Mouse (Mus musculus): ENCODE measurements around the gene Taar7a. TPM values are rescaled to one million over a fixed set of nuclear protein-coding genes. Genes with fewer than 3 reads are reported as not detected.

Taar7a gene
- not detected for total RNA-seq (2021)
- long read RNA-seq: 0 reads

DNA sequence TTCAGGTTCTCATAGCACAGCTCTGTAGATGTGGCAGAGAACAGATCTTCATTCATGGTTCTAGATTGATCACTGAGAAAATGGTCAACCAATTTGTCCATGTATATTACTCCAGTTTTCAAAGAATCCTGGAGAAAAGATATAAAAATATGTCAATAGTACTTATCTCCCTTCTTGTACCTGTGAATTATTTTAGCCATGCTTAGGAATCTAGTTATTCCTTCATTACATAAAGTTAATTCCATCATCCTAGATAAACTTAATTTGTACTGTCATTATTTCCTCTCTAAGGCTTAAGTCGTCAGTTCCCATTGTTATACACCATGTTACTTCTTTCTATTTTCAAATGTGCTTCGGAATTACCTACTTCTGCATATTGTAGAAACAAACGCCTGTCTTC is at the start of gene Taar7a:
TSS of gene Taar7a (minus strand) at position 101 of the 400 bp plus-strand sequence.
- no peak for DNase-seq (ENCODE audit: low spot score in 2 of 2)

DNA sequence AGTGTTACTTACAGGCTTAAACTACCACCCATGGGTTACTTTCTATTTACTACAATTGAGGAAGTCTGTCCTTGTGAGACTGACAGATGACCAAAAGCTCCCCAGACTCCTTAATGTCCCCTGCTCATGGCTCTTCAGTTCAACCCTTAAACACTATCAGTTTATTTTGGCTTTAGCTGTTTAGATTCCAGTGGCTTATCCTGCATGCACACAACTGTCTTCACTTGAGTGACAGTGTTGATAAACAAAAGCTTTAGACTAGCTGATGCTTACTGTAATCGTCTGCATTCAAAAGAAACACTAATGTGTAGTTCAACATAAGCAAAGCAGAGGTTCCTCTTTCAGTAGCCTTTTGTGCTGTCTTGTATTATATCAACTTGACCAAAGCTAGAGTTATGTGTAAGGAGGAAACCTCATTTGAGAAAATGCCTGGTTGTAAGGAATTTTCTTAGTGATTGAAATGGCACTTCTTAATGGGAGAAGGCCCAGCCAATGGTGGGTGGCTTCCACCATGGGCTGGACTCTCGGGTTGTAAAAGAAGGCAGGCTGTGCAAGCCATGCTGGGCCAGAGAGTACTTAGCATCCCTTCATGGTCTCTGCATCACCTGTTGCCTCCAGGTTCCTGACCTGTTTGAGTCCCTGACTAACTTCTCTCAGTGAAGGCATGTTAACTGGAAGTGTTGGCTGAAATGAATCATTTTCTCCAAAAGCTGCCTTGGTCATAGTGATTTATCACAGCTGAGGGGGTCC is 47.0 kb upstream of the Taar7a start:
- DNase-seq (ENCODE audit: low spot score in 2 of 2): no peak

DNA sequence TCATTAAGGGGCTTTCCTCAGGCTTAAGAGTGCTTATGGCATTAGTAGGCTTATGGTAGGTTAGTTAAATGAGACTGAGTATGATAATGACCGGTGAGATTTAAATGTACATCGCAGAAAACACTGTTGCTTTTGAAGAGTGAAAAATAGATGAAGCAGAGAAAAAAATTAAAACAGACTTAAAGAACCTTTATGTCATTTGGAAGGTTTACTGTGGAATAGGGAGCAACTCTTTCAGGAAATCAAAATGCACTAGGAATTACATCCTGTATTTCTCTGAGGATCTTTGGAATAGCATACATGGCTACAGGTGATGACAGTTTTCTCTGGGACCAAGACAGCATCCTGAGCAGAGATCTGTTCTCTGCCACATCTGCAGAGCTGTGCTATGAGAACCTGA is 44.0 kb upstream of the Taar7a start, which contains the start of gene Taar7e:
TSS of gene Taar7e (plus strand) at position 301 of the 400 bp plus-strand sequence.
- DNase-seq (ENCODE audit: low spot score in 2 of 2): no peak

DNA sequence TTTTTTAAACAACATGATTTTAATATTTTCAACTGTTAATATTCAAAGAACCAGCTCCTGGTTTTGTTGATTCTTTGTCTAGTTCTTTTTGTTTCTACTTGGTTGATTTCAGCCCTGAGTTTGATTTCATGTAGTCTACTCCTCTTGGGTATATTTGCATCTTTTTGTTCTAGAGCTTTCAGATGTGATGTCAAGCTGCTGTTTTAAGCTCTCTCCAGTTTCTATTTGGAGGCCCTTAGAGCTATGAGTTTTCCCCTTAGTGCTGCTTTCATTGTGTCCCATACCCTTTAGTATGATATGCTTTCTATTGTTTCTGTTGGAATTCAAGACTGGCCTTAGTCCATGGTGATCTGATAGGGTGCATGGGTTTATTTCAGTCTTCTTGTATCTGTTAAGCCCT is 38.1 kb upstream of the Taar7a start:
- DNase-seq (ENCODE audit: low spot score in 2 of 2): no peak

DNA sequence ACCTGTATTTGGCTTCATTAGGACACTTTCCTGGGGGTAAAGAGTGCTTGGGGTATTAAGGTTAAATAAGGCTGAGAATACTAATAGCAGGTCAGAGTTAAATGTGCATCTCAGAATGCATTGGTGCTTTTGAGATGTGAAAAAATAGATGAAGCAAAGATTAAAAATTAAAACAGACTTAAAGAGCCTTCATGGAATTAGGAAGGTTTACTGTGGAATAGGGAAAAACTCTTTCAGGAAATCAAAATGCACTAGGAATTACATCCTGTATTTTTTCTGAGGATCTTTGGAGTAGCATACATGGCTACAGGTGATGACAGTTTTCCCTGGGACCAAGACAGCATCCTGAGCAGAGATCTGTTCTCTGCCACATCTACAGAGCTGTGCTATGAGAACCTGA is 33.6 kb upstream of the Taar7a start, which contains the start of gene Taar7d:
TSS of gene Taar7d (plus strand) at position 301 of the 400 bp plus-strand sequence.
- DNase-seq (ENCODE audit: low spot score in 2 of 2): no peak

DNA sequence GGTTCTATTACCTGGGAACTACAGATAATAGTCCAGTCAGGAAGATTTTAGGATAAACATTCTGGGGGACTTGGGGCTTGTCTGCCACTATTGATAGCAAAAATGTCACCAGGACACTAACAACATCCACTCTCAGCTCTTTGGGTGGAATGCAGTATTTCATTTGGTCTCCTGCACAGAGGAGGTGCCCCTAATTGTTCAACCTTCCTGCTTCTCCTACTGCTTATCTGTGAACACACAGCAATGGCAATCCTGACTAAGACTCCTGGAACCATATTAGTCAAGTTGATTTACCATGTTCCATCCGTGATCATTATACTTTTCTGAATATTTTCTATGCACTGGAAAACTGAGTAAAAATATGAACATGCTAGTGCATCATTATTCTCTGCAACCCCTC is 14.9 kb upstream of the Taar7a start:
- no peak for DNase-seq (ENCODE audit: low spot score in 2 of 2)

DNA sequence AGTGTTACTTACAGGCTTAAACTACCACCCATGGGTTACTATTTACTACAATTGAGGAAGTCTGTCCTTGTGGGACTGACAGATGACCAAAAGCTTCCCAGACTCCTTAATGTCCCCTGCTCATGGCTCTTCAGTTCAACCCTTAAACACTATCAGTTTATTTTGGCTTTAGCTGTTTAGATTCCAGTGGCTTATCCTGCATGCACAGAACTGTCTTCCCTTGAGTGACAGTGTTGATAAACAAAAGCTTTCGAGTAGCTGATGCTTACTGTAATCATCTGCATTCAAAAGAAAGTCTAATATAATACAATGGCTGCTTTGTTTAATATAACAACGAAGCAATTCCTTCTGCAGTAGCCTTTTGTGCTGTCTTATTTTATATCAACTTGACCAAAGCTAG is 13.8 kb upstream of the Taar7a start:
- DNase-seq (ENCODE audit: low spot score in 2 of 2): no peak

DNA sequence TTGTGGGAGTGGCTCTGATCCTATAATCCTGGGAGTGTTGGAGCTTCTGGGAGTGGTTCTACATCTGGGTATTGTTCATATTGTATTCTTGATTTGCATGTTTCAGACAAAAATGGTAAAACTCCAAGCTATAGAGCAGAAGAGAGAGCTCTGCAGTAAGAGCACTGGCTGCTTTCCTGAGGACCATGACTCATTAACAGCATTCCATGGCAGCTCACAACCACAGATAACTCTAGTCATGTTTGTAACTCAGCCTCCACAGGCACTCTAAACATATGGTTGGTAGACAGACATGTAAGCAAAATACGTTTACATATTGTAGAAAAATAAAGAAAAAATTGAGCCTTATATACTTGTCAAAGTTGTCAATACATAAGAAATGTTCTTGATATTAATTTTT is 13.2 kb upstream of the Taar7a start:
- DNase-seq (ENCODE audit: low spot score in 2 of 2): no peak

DNA sequence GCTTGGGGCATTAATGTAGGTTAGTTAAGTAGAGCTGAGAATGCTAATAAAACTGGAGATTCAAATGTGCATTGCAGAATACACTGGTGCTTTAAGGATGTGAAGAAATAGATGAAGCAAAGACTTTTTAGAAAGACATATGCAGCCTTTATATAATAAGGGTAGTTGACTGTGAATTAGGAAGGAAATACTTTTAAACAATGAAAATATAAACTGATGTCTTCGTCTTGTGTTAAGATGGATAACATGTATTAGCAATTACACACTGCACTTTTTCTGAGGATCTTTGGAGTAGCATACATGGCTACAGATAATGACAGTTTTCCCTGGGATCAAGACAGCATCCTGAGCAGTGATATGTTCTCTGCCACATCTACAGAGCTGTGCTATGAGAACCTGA is 6.4 kb upstream of the Taar7a start, which contains the start of gene Taar7b:
TSS of gene Taar7b (plus strand) at position 301 of the 400 bp plus-strand sequence.
- DNase-seq (ENCODE audit: low spot score in 2 of 2): no peak

DNA sequence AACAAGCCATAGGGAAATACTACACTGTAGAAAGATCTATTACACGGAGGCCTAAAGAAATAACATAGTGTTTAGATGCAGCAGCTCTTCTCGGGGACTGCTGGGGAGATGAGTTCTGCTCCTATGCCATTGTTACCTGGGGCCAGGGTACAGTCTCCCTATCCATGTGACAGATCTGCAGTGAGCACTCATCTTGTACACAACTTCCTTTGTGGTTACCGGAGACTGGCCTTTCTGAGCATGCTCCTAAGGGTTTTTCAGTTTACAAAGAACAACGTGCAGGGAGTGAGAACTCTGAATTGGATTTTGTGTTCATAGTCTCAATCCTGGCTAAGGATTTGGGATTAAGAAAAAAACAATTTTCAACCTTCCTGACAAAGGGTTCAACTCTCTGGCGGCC is 6.9 kb downstream of the Taar7a start:
- DNase-seq (ENCODE audit: low spot score in 2 of 2): no peak

DNA sequence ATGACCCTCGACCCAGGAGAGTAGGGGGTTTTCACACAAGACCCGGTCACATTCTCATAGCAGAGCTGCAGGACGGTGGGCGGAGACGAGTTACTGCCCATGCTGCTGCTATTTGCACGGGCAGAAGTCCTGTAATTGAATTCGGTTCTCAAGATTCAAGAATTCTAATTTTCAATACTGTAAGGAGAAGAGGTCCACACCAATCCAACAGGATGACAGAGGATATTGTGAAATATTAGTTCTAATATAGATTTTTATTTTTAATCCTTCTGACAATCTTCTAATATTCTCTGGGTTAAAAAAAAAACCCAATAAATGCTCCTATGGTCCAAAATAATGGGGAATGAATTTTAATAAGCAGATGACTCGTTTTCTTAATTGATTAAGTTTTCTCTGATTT is 7.7 kb downstream of the Taar7a start, which contains the start of gene Taar6:
TSS of gene Taar6 (minus strand) at position 101 of the 400 bp plus-strand sequence.
- DNase-seq (ENCODE audit: low spot score in 2 of 2): no peak

DNA sequence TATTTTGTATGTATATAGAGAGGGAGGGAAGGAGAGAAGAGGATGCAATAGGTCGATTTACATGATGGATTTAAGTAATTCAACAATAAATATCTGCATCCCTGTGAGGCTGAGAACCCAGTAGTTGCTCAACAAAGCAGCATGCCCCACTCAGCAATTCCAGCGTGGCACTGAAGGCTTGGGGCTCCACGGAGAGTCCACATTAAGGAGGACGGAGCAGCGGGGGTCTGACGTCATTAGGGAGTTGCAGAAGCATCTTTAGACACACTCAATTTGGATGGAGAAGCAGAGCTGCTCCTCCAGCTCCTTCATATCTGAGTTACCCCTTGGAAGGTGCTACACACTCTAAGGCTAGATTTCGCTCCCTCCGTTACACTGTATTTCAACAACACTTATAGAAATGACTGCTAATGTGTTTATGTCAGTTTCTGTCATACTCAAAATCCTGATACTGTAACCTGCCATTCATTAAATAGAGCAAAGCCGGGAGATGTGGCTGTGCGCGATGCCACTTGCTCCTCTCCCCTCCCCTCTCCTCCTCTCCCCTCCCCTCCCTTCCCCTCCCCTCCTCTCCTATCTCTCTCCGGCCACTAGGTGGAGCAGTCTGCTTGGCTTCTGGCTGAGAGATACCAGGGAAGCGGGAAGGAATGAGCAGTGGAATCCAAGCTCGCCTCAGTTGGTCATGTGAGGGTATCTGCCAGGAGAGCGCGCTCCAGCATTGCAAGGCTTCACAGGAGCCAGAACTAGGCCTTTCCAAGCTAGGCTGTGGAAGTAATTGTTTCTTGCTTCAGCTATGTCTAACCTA is 14.2 kb downstream of the Taar7a start:
- DNase-seq (ENCODE audit: low spot score in 2 of 2): peak; percentile 80 to 84

DNA sequence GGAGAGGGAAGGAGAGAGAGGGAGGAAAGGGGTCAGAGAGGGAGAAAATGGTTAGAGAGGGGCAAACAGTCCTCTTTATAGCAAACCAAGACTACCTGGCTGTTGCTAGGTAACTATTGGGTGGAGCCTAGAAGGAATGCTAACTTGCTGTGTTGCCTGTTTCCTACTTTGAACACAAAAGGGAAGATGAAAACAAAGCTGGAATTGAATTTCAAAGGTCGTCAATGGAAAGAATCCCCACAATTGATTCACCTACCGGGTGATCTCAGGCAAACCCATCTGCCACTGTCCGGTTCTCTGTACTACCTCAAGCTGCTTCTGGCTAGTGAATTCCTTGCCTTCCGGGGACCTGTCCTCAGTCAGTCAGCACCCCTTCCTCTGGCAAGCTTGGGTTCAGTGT is 15.3 kb downstream of the Taar7a start:
- DNase-seq (ENCODE audit: low spot score in 2 of 2): no peak

DNA sequence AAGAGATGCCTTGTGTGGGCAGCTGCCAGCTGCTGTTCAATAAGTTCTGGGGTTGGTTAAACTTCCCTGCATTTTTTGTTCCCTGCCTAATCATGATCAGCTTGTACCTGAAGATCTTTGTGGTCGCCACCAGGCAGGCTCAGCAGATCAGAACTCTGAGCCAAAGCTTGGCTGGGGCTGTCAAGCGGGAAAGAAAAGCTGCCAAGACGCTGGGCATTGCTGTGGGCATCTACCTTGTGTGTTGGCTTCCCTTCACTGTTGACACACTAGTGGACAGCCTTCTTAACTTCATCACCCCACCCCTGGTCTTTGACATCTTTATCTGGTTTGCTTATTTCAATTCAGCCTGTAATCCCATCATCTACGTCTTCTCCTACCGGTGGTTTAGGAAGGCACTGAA is 22.0 kb downstream of the Taar7a start:
- no peak for DNase-seq (ENCODE audit: low spot score in 2 of 2)

DNA sequence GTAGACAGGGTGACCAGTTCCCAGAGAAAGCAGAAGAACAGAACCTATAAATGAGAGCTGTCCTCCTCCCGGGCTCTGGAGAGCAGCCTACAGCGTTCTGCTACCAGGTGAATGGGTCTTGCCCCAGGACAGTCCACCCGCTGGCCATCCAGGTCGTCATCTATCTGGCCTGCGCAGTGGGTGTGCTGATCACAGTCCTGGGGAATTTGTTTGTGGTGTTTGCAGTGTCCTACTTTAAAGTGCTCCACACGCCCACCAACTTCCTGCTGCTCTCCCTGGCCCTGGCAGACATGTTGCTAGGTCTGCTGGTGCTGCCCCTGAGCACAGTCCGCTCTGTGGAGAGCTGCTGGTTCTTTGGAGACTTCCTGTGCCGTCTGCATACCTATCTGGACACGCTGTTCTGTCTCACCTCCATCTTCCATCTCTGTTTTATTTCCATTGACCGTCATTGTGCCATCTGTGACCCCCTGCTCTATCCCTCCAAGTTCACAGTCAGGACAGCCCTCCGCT is 22.6 kb downstream of the Taar7a start, which contains the start of gene Taar5:
TSS of gene Taar5 (plus strand) at position 51 of the 510 bp plus-strand sequence.
- no peak for DNase-seq (ENCODE audit: low spot score in 2 of 2)

DNA sequence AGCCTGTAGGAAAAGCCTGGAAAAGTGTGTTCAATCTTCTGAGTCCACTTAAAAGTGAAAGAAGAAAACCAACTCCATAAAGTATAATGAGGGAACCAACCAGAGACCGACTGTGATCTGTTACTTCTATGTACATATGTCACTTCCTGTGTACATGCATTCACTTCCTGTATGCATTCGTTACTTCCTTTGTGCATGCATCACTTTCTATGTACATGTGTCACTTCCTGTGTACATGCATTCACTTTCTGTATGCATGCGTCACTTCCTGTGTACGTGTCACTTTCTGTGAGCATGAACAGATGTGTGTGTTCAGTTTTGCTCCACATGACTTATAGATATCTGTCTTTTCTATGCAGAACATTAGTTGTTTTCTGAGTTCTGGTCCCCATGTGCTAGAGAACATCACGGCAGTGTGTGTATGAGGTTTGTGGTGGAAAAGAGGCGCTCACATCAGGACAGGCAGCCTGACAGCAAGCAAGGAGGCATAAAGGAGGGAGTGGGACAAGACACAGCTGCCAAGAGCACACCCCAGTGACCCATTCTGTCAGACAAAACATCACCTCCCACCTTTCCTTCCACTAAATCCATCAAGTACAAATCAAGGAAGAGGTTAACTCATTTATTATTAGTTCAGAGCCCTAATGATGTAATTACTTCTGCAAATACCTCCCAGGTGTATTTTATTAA is 28.2 kb downstream of the Taar7a start:
- no peak for DNase-seq (ENCODE audit: low spot score in 2 of 2)

DNA sequence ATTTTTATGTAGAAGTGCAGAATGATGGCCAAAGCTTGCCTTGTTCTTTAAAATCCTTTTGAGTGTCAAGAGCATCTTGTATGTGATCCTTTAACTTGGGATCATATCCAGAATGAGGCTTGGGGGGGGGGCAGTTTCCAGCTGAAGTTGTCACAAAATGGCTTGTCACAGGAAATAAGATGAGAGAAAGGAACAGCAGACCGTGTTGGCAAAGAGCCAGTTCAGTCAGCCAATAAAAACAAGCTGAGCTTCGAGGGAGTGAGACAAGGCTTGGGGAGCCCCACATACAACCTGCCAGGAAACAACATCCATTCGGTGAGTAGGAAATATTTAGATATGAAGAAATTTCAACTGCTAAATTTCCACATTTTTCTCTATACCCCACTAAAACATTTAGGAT is 29.8 kb downstream of the Taar7a start:
- no peak for DNase-seq (ENCODE audit: low spot score in 2 of 2)

DNA sequence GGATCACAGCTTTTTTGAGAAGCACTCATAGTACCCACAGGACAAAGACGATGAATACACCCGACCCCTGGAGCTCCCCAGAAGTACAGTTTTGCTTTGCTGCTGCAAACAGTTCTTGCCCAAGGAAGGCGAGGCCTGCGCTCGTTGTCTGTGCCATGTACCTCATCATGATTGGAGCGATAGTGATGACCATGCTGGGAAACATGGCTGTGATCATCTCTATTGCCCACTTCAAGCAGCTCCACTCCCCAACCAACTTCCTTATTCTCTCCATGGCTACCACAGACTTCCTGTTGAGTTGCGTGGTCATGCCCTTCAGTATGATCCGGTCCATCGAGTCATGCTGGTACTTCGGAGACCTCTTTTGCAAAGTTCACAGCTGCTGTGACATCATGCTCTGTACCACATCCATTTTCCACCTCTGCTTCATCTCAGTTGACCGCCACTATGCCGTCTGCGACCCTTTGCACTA is 32.8 kb downstream of the Taar7a start, which contains the start of gene Taar4:
TSS of gene Taar4 (plus strand) at position 51 of the 472 bp plus-strand sequence.
- DNase-seq (ENCODE audit: low spot score in 2 of 2): no peak

DNA sequence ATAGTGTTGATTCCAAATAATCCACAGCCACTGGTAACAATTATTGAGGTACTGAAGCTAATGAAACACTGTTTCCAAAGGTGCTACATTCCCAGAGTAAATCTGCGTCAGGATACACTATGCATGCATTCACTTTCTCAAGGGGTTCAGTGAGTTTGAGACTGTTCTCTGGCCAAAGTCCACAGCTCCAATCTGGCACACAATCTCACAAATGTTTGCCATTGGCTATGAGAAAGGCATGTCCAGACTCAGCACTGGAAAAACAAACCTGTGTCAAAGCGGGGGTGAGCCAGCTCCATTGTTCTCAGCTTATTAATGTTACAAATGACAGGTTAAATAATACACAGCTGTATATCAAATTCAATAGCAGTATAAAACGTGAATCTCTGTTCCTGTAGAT is 34.2 kb downstream of the Taar7a start:
- no peak for DNase-seq (ENCODE audit: low spot score in 2 of 2)

DNA sequence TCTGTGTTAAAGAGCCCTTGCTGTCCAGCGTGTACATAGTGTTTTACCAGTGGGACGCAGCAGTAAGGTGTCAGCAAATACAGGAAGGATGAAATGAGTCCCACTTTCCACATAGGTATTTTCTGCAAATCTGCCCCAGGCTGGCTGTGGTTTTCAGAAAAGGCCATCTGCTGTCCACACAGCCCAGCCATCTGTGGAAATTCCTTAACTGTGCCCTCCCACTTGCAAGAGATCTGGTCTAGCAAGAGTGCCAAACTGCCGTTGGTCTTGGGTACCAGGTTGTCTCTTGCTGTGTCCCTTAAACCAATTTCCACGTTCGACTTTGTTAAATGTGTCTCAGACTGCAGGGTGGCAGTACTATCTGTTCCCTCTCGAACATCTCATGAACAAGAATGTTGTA is 41.6 kb downstream of the Taar7a start:
- no peak for DNase-seq (ENCODE audit: low spot score in 2 of 2)

DNA sequence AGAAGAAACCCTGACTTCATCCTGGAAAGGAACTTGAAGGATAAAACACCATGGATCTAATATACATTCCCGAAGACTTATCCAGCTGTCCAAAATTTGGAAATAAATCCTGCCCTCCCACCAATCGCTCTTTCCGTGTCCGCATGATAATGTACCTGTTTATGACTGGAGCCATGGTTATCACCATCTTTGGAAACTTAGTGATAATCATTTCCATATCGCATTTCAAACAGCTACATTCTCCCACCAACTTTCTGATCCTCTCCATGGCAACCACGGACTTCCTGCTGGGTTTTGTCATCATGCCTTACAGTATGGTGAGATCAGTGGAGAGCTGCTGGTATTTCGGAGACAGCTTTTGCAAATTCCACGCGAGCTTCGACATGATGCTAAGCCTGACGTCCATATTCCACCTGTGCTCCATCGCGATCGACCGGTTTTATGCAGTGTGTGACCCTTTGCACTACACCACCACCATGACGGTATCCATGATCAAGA is 43.7 kb downstream of the Taar7a start, which contains the start of gene Taar3:
TSS of gene Taar3 (plus strand) at position 51 of the 498 bp plus-strand sequence.
- DNase-seq (ENCODE audit: low spot score in 2 of 2): peak in 1 of 2 experiments; percentile 18

Data from layer of hippocampus, postnatal 10 days (tissue).